Comparison of ENCODE assay signal across 16 mouse cellular contexts in the genomic region with DNA sequence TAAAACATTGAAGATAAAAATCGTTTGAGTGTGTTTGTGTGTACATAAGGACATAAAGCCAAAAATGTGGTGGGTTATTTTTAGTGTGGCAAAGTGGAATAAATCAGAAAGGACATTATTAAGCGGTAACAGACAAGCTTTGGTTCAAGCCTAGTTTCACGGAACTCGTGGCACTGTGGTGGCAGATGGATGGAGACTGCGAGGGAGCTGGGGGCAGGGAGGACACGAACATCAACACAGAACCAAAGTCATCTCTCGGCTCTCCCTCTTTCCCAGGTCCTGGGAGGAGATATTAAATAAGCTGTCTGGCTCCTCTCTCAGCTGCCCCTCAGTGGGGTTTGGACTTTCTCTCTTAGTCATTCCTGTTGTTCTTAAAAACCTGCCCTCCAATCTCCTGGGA.
DNase-seq lines count a peak whose midpoint lies in the region; ATAC-seq lines count a peak whose summit lies in the region.
"Had no signal": no experiment of that assay in that cellular context is flagged by ENCODE, and none has a peak within 500 bp of the region (broad histone marks: within the 10 kb centered on the region; RNA-seq: fewer than 3 reads in every experiment).

No protein-coding gene starts in this region.

- ATAC-seq in cerebellum, adult (ENCODE audit: insufficient number of reproducible peaks, low FRiP score, low TSS enrichment): 0 out of 2 replicates have a peak, but pooled peaks have one; percentile 42
- ATAC-seq: activated CD4-positive, CD25-positive, alpha-beta regulatory T cell, adult 4 months; CD4-positive, CD25-positive, alpha-beta regulatory T cell, adult 4 months; forebrain, embryonic 13.5 days; forebrain, embryonic 15.5 days; forebrain, postnatal 0 days; Patski had no signal

- DNase-seq in cerebellum, adult 9-11 months: no peak
- peak; percentile 61 to 72 for DNase-seq in cerebellum, postnatal 25 days
- no peak for DNase-seq in cerebellum, adult 9-10 months
- DNase-seq in brain, adult 2 months (ENCODE audit: low read depth, low spot score): peak; percentile 65
- DNase-seq: adrenal gland, adult 8-10 months; adrenal gland, postnatal 14 days; adrenal gland, postnatal 36 days; B cell, adult 2 months; cerebellum, adult 8-10 months; forebrain, postnatal 0 days had no signal

Comparison
In these comparisons a context has a peak if more than half of its experiments do, and no peak if none do; other contexts are left out.
1. DNase-seq: peak in cerebellum, postnatal 25 days (2 of 2) and brain, adult 2 months (single experiment); none in cerebellum, adult 9-11 months (single experiment) and cerebellum, adult 9-10 months (single experiment).